Mouse (Mus musculus) megakaryocyte-erythroid progenitor cell, adult 5-6 weeks (primary cell): ENCODE results near the gene Guk1. TPM values are rescaled to one million over a fixed set of nuclear protein-coding genes. Genes with fewer than 3 reads are reported as not detected.
"Not testable (repeated sequence)": the region's sequence is repeated elsewhere in the genome, so short reads cannot be mapped to it uniquely, and the experiment has no call there.

Experiments used
- ATAC-seq: replicated peaks from 2 replicates; pipeline ENCODE4 v1.8.0; 2016; ENCODE audit warnings: mild to moderate bottlenecking, inconsistent platforms; ENCODE audit not compliant: severe bottlenecking, poor library complexity, low FRiP score, low TSS enrichment
- total RNA-seq, 2 experiments: library from RNA; stranded (forward) in 1 of 2; stranded (reverse) in 1 of 2; fragments of 200-1000, 215-1000 nt in 1 of 2; fragments of >200 nt in 1 of 2; fragmentation: Nextera tagmentation in 1 of 2; gene quantifications; 2 replicates each; pipeline ENCODE4 v1.2.3; 2014 to 2017

Guk1 gene
- total RNA-seq, 2 experiments from 2014 or later, result 52.0 to 91.5 TPM

- no peak for ATAC-seq
These were observed 21.0 kb upstream of the Guk1 start for GRCm38 (mm10) chr11:59212892-59213494.

DNA sequence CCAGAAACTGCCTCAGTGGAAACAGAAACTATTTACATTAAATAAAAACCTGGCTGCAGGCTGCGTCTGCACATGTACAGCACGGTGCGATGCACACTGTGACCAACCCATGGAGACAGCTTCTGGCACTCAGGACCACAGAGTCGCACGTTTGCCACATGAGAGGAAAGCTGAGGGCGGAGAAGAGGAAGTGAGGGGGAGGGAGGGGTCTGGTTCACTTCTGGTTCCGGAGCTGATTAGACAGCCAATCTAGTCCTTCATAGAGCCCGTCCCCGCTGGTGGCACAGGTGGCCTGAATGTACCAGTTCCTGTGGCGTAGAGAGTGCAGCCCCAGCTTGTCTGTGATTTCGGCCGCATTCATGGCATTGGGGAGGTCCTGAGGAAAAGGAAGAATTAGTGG lies 20.3 kb upstream of the Guk1 start:
- ATAC-seq, result not testable (repeated sequence)

- not testable (repeated sequence) for ATAC-seq
These were observed 19.5 kb upstream of the Guk1 start for GRCm38 (mm10) chr11:59211561-59211960.

DNA sequence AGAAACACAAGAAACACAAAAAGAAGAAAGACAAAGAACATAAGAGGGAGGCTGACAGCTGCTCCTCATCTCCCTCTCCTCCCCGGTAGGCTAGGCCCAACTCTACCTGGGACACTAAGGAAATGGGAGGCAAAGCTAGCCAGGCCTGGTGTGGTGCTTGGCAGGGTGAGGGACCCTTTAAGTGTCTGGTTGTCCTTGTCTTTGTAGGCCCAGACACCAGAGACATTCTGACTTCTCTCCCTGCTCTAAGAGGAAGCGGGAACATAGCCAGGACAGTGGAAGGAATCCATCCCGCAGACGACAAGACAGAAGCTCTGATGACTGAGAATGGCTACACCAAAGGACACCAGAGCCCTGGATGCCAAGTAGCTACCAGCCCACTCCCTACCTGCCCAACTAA lies 18.0 kb upstream of the Guk1 start:
- no peak for ATAC-seq

- no peak for ATAC-seq
These were observed 17.6 kb upstream of the Guk1 start for GRCm38 (mm10) chr11:59209580-59209979.

GRCm38 (mm10) chr11:59209003-59209441 lies 17.0 kb upstream of the Guk1 start:
- peak; percentile 78 for ATAC-seq

GRCm38 (mm10) chr11:59208153-59208831 lies 16.3 kb upstream of the Guk1 start, which contains the start of gene 2310033P09Rik:
Gene 2310033P09Rik, plus strand, starts transcription at chr11:59208321.
- ATAC-seq, result peak; percentile 74

DNA sequence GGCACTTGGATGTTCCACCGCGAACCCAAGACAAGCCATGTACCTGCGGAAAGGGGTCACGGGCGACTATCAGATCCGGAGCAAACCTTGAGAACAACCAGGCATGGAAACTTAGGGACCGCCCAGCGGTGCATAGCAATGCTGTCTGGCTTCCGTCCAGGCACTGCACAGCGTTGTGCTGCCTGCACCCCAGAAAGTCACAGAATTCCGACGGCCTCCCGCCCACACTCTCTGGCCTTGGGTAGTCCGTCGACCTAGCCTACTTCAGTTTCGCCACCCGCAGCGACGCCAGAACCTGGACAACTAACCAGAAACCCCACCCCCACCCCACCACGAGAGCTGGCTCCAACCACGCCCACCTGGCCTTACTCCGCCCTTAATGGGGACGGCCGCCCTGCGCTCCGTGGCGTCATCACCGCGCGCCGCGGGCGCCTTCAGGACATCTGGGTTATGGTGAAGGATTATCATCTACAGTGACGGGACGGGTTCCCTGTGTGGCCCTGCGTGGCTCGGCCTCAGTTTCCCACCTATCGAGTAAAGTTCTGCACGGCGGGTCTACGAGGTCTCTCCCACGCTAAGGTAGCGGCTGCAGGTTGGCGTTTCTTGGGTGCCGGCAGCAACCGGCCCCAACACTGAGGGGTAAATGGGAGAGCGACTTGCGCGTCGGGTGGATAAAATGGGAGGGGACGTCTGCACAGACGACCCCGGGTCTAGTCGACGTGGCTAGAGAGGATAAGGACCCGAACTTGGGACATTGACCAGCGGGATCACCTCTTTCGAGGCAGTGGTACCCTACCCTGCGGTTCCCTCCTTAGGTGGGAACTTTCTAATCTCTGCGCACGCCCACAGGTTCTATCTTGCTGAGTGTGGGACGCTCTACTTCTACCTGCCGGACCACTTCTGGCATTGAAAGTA lies 10.3 kb upstream of the Guk1 start, which contains the start of gene Mrpl55:
Mrpl55 (plus strand) TSS at position 406 of the 915 bp plus-strand sequence.
- peak; percentile 94 for ATAC-seq

DNA sequence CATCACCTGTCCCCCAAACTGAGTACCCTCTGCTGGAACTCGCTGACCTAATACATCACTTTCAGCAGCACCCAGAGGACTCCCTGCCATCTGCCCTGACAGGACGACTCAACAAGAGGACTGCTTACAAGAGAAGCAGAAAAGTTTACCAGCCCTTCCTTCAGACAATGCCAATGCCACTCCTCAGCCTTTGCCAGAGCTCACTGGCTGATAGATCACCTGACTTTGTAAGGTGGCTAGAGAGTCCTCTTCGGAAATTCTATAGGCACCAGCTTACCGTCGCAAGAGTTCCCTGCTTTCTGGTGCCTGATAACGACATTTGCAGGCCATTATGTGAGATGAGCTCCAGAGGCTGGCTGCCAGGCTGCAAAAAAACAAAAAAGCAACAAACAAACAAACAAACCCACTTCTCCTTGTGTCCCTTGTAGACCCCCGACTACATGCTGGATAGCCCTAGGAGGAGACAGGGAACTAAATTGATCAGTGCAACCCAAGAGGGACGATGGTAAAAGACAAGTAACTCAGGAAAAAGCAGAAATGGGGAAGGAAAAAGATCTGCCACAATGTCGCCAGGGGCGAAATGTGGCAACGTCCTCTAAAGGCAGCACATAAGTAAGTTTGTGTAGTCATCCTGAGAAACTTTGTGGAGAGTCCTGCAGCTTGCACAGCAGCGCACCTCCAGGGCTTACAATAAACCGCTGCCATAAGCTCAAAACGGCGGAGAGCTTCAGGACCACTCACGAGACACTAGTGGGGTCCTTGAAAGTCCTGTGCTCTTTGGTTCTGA lies 9.4 kb upstream of the Guk1 start:
- peak; percentile 25 for ATAC-seq

DNA sequence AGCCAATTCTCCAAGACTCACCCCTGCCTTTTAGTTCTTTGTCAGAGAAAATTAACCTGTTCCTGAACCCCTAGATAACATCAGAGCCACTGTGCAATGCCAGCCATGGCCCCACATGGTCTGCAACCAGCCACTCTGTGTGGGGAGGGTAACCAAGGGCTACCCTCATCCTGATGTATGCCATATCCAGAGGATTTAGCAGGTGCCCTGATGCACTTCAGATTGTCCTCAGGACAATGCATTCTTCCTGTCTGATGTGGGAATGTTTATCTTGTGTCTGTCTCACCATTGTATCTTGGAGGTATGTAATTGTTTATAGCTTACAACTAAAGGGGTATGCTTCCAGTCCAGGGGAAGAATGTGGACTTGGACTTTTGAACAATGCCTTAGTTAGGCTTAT lies 4.2 kb upstream of the Guk1 start:
- no peak for ATAC-seq

GRCm38 (mm10) chr11:59191231-59192058 lies 567 bp downstream of the Guk1 start:
- peak; percentile 97 for ATAC-seq

DNA sequence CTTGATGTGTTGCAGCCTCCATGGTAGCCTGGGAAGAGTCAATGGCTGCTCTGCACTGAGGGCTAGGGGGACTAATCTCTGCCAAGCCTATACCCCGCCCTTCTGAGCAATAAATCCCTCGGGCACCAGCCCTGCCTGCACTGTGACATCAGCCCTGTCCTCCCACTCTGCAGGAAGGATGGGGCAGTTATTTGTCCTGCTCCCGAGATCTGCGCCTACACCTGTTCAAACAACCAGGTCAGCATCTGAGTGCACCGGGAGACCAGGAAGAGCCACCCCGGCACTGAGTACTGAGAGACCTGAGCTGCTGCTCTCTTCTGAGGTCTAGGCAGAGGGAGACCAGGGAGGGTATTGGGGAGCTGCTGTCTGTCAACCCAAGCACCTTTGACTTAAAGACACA lies 4.3 kb downstream of the Guk1 start:
- ATAC-seq, result no peak

DNA sequence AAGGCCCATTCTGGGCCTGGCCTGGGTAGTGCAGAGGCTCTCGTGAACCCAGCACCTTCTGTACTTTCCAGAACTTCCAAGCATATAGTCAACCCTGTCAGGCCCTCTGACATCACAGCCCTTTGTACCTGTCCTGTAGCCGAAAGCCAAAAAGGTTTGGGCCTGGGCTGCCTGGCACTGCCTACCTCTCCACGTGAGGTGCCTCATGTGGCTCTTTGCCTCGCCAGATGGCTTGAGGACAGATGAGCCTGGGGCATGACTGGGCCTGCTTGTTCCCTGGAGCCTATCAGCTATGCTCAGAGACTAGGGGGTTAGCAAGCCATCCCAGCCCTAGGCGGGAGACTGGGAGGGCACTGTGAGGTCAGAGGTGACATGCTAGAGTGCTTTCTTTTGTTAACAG lies 6.5 kb downstream of the Guk1 start:
- no peak for ATAC-seq

GRCm38 (mm10) chr11:59183821-59184220 lies 8.2 kb downstream of the Guk1 start:
- peak; percentile 87 for ATAC-seq

DNA sequence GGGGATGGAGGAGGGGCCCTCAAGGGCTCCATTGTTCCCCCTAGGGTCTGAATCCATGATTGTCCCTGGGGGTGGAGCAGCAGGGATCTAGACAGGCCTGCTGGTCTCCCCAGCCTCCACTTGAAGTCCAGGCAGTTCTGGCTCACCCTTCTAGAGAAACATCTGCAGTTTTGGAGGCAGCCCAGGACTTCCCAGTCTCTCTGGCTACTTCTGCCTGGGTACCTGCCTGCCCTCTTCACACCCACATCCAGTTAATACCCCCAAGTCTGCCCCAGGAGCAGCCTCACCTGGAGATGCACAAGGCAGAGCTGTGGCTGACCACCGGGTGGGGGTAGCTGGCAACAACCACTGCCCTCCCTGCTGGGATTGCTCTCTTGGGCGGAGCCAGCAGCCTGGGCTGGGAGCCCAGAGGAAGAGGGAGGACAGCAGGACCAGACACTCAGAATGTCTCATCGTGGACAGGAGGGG lies 9.1 kb downstream of the Guk1 start, which contains the start of gene Gjc2:
Gjc2 (minus strand) TSS at position 350 of the 468 bp plus-strand sequence.
- ATAC-seq, result no peak

DNA sequence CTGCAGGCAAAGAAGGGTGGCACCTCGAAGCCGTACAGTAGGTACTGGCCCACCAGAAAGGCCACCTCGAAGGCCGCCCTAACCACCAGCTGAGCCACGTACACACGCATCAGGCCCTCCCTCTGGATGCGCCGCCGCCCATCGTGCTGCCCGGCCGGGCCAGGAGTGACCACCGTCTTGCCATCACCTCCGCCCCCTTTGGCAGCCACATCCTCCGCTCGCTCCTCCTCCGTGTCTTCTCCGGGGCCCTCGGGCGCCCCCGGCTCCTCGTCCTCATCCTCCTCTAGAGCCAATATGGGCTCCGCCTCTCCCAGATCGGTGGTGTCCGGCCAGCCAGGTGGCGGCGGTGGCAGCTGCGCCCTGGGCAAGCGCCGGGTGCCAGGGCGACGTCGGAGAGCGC lies 15.1 kb downstream of the Guk1 start:
- ATAC-seq, result 0 out of 2 replicates have a peak, but pooled peaks have one; percentile 16

DNA sequence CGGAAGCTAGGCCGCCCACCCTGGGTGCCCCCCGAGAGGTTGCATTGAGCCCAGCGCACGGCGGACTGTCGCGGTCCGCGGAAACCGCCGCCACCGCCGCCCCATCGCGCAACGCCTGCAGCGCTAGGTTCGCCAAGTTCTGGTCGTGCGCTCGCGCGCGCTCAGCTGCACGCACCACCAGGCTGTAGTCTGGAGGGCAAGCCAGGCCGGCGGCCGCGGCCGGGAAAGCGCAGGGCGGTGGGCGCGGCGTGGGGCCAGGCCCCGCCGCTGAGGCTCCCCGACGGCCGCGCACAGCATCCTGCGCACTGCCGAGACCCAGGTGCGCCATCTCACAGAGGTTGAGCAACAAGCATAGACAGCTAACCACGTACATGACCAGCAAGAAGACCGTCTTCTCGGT lies 15.5 kb downstream of the Guk1 start:
- ATAC-seq, result no peak

DNA sequence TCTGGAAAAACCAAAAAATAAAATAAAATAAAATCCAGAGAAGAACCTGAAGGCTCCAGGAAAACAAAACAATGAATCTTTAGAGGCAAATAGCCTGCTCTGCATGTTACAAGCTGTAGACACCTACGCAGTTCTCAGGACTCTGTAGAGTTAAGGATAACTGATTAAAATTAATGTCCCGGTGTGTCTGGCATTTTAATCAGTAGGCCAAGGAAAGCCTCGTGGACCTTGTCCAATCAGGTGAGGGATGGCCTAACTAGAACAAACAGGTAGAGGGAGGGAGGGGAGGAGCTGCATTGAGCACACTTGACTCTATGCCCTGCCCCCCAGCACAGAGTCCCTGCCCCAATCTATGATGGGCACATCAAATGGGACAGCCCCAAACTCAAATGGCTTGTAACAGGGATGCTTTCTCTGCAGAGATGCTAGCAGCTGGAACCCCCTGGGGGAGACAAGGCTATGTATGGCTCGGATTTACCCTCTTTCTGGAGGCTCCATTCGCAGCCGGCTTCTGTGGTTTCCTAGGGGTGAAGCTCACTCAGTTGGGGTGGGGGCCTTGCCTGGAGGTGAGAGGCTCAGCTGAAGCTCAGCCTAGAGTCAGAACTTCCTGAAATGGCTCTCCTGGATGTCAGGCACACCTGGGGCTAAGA lies 17.7 kb downstream of the Guk1 start:
- ATAC-seq, result no peak
